Mouse (Mus musculus) spleen, adult 2 months (tissue): Measurements from ENCODE around the gene Nedd4.

Source experiments
- CTCF ChIP-seq: fragments of 200-500 bp; IDR thresholded peaks from 2 replicates; pipeline ENCODE4 v1.5.1; 2011; ENCODE audit warnings: mild to moderate bottlenecking, inconsistent platforms; ENCODE audit not compliant: insufficient read depth, insufficient read length, insufficient replicate concordance; ENCODE audit errors: extremely low read depth
- POLR2A ChIP-seq: fragments of 200-500 bp; IDR thresholded peaks from 2 replicates; pipeline ENCODE4 v1.6.1; 2011; ENCODE audit warnings: low read depth, low read length, inconsistent platforms

DNA sequence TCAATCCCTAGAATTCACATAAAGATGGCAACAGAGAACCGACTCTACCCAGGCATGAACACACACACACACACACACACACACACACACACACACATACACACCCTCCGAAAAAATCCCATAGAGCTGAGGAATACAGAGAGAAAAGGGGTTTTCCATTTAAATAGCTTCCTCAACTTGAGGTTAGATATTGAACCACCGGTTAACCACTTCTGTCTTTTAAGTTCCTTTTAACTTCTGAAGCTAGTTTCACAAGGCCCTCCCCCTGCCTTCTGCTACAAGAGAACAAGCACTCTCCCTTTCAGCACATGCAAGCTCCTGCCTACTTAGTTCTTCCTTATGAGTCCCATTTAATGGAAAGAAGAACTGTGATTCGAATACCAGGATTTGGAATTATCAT, 2.0 kb upstream of the Nedd4 start:
- TF ChIP-seq CTCF: no peak
- no peak for TF ChIP-seq POLR2A
